Mouse (Mus musculus) liver, adult 2 months (tissue): ENCODE data around the gene Vmn1r195. TPM values are rescaled to one million over a fixed set of nuclear protein-coding genes. Genes with fewer than 3 reads are reported as not detected.

Source experiments
- DNase-seq: peaks from one replicate; pipeline ENCODE4 v3.0.0-alpha.2; 2011; ENCODE audit warnings: low read depth, low spot score; ENCODE audit errors: extremely low read depth
- H3K27ac ChIP-seq: fragments of 200-500 bp; replicated peaks from 2 replicates; pipeline ENCODE4 v1.5.1; 2012; ENCODE audit warnings: low read depth, mild to moderate bottlenecking, control low read depth, inconsistent platforms, low read length; ENCODE audit not compliant: insufficient read depth
- H3K27me3 ChIP-seq: fragments of 200-500 bp; 2 replicates; pipeline ENCODE4 v1.6.1; 2012; ENCODE audit warnings: mild to moderate bottlenecking, moderate library complexity, low read length, inconsistent platforms; ENCODE audit not compliant: control insufficient read depth, insufficient read depth
- H3K36me3 ChIP-seq: fragments of 200-500 bp; 2 replicates; pipeline ENCODE4 v1.6.1; 2012; ENCODE audit warnings: low read length, inconsistent platforms; ENCODE audit not compliant: control insufficient read depth, insufficient read depth
- H3K4me1 ChIP-seq: fragments of 200-500 bp; 2 replicates; pipeline ENCODE4 v1.6.1; 2011; ENCODE audit warnings: low read length; ENCODE audit not compliant: control insufficient read depth, insufficient read depth
- H3K4me3 ChIP-seq: fragments of 200-500 bp; 2 replicates; pipeline ENCODE4 v1.5.1; 2011; ENCODE audit warnings: low read depth, mild to moderate bottlenecking, control low read depth, low read length, moderate library complexity; ENCODE audit not compliant: insufficient read depth
- H3K79me2 ChIP-seq: fragments of 200-500 bp; 2 replicates; pipeline ENCODE4 v1.6.1; 2012; ENCODE audit warnings: inconsistent platforms, mild to moderate bottlenecking, low read length, moderate library complexity; ENCODE audit not compliant: control insufficient read depth, insufficient read depth
- H3K9ac ChIP-seq: fragments of 200-500 bp; 2 replicates; pipeline ENCODE4 v1.6.1; 2012; ENCODE audit warnings: low read depth, mild to moderate bottlenecking, control low read depth, inconsistent platforms, low read length
- CTCF ChIP-seq: fragments of 200-500 bp; IDR thresholded peaks from 2 replicates; pipeline ENCODE4 v1.5.1; 2011; ENCODE audit warnings: low read depth, low read length, control low read depth
- POLR2A ChIP-seq: fragments of 200-500 bp; IDR thresholded peaks from 2 replicates; pipeline ENCODE4 v1.6.1; 2011; ENCODE audit warnings: low read length, control low read depth; ENCODE audit not compliant: insufficient read depth; ENCODE audit errors: extremely low read depth
- WGBS: fragments of 180-500 bp; shearing (Covaris S2); methylation state at CpG from one replicate; pipeline ENCODE4 v1.1.7; 2018; 5-methylcytosine and 5-hydroxymethylcytosine counted together
- polyA plus RNA-seq: library from polyadenylated mRNA; depleted of rRNA; stranded (reverse); fragments of >200 nt; gene quantifications from 2 replicates; pipeline ENCODE4 v1.2.3, GENCODE M21; 2012; rRNA removed
- total RNA-seq: library from RNA; depleted of rRNA; stranded (reverse); fragments of >200 nt; gene quantifications from 2 replicates; pipeline ENCODE4 v1.2.3, GENCODE M21; 2014; rRNA removed

Vmn1r195 gene
- total and polyA plus RNA-seq, 2 experiments = not detected

DNA sequence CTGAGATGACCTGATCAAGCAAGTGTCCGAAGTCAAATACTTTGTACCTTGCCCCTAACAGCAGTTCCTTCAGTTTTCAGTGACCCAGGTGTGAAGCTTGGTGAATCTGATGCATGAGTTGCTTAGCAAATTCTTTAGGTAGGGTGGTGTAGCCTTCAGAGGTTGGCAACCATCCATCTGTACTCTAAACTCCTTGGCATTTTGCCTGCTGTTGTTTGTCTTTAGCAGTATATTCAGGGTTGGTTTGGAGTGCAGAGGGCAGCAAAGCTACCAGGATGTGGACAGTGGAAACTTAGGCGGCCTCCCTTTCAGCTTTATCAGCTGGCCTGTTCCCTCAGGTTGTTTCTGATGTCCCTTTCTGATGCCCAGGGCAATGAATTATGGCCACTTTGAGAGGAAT, 45.0 kb downstream of the Vmn1r195 start:
- H3K27ac ChIP-seq = no peak overlapping the region
- no peak for DNase-seq
- H3K27me3 ChIP-seq = no peaks in the 10 kb centered on the region
- no peak overlapping the region for H3K4me3 ChIP-seq
- H3K79me2 ChIP-seq = no peaks in the 10 kb centered on the region
- H3K4me1 ChIP-seq = no peaks in the 10 kb centered on the region
- WGBS = 52% methylated on average over 2 of the region's 2 CpGs
- H3K9ac ChIP-seq = no peak overlapping the region
- H3K36me3 ChIP-seq = no peaks in the 10 kb centered on the region
- no peak for TF ChIP-seq POLR2A
- no peak for TF ChIP-seq CTCF

DNA sequence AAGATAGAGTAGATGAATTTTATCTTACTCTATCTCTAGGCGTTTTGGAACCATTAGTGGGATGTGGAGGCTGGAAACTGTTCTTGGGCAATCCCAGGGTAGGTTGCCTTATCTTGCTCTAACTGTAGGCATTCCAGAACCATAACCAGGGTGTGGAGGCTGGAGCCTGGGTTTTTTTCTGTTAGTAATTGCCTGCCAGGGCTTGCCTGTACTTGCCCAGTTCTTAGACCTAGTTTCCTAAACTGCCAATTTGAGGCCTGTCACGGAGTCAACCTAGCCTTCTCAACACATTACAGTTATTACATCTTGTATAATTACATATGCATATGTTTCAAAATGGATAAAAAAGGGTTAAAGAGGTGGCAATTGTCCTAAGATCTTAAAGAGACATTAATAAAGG, 47.0 kb downstream of the Vmn1r195 start:
- H3K79me2 ChIP-seq = no peaks in the 10 kb centered on the region
- no peaks in the 10 kb centered on the region for H3K36me3 ChIP-seq
- H3K27me3 ChIP-seq = no peaks in the 10 kb centered on the region
- no peak overlapping the region for H3K4me3 ChIP-seq
- DNase-seq = no peak
- TF ChIP-seq POLR2A (no peak), CTCF (no peak)
- H3K27ac ChIP-seq = no peak overlapping the region
- H3K9ac ChIP-seq = no peak overlapping the region
- no peaks in the 10 kb centered on the region for H3K4me1 ChIP-seq
- WGBS = 85% methylated on average over 2 of the region's 2 CpGs

DNA sequence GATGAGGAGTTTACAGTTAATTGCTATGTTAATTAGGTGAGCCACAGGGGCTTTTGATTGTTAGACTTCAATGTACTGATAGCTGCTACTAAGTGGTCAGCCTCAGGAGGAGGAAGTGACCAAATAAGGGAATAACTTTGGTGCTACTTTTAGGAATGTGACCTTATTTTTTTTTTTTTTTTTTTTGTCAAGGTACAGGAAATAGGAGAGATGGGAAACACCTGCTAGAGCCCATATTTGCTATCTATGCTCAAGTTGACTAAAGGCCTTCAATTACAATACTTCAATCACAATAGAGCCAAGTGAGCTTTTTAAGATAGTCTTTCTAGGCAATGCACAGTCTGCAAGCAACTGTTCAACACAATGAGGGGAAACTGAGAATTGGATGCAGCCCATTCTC, 49.8 kb downstream of the Vmn1r195 start:
- no peaks in the 10 kb centered on the region for H3K79me2 ChIP-seq
- H3K27ac ChIP-seq = no peak overlapping the region
- no peaks in the 10 kb centered on the region for H3K36me3 ChIP-seq
- TF ChIP-seq POLR2A (no peak), CTCF (no peak)
- H3K9ac ChIP-seq = no peak overlapping the region
- no peak for DNase-seq
- no peaks in the 10 kb centered on the region for H3K27me3 ChIP-seq
- no peak overlapping the region for H3K4me3 ChIP-seq
- H3K4me1 ChIP-seq = no peaks in the 10 kb centered on the region

DNA sequence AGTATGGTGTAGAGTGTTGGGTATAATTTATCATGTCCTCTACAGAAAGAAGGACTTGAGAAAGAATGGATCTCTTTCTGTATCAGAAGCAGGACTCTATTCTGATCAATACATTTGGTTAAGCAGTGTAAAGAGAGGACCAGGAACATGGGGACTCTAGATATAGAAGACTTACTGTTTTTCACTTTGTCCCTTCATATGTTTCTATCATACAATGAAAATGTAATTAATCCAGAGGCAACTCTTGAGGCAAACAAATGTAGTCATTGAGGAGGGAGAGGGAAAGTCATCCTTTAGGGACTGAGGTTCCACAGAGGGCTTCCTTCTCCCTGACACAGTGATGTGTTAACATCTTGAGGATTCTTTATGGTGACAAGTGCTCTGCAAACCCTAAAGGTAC, 54.0 kb downstream of the Vmn1r195 start, which contains the start of gene Vmn1r197:
Gene Vmn1r197 (plus strand): TSS at position 301 of the 400 bp plus-strand sequence.
- no peak within 1 kb of the TSS for H3K9ac ChIP-seq
- no peaks in the 10 kb centered on the region for H3K36me3 ChIP-seq
- no peak for DNase-seq
- H3K27ac ChIP-seq = no peak within 1 kb of the TSS
- H3K79me2 ChIP-seq = no peaks in the 10 kb centered on the region
- no peaks in the 10 kb centered on the region for H3K4me1 ChIP-seq
- no peaks in the 10 kb centered on the region for H3K27me3 ChIP-seq
- H3K4me3 ChIP-seq = no peak within 1 kb of the TSS
- TF ChIP-seq CTCF (no peak), POLR2A (no peak)

Other genes with a start within 250 kb of the Vmn1r195 start
- 1.8 and 2.6 TPM in 2 replicates for gene Hist1h2ah, start 235.0 kb upstream of the Vmn1r195 start, total RNA-seq
- not detected in 2 replicates for gene Hist1h2ah, start 235.0 kb upstream of the Vmn1r195 start, polyA plus RNA-seq
- 15.6 and 28.1 TPM in 2 replicates for gene Hist1h2bk, start 234.7 kb upstream of the Vmn1r195 start, total RNA-seq
- 0.46 and 0.48 TPM in 2 replicates for gene Hist1h2bk, start 234.7 kb upstream of the Vmn1r195 start, polyA plus RNA-seq
- gene Hist1h4i, start 229.2 kb upstream of the Vmn1r195 start, total RNA-seq = 6.8 and 9.2 TPM in 2 replicates
- gene Hist1h4i, start 229.2 kb upstream of the Vmn1r195 start, polyA plus RNA-seq = 5.2 and 12.3 TPM in 2 replicates
- 11.1 and 22.4 TPM in 2 replicates for gene Hist1h2ag, start 227.6 kb upstream of the Vmn1r195 start, total RNA-seq
- gene Hist1h2ag, start 227.6 kb upstream of the Vmn1r195 start, polyA plus RNA-seq = 0.55 TPM in 1 of 2 replicates, not detected in the other
- 10.7 and 16.8 TPM in 2 replicates for gene Hist1h2bj, start 227.3 kb upstream of the Vmn1r195 start, total RNA-seq
- gene Hist1h2bj, start 227.3 kb upstream of the Vmn1r195 start, polyA plus RNA-seq = 0.29 TPM in 1 of 2 replicates, not detected in the other
- not detected in 2 replicates for gene Vmn1r188, start 186.1 kb upstream of the Vmn1r195 start, total RNA-seq
- not detected in 2 replicates for gene Vmn1r188, start 186.1 kb upstream of the Vmn1r195 start, polyA plus RNA-seq
- not detected in 2 replicates for gene Vmn1r189, start 164.7 kb upstream of the Vmn1r195 start, total RNA-seq
- gene Vmn1r189, start 164.7 kb upstream of the Vmn1r195 start, polyA plus RNA-seq = not detected in 2 replicates
- gene Vmn1r191, start 86.6 kb upstream of the Vmn1r195 start, total RNA-seq = not detected in 2 replicates
- not detected in 2 replicates for gene Vmn1r191, start 86.6 kb upstream of the Vmn1r195 start, polyA plus RNA-seq
- not detected in 2 replicates for gene Vmn1r192, start 79.4 kb upstream of the Vmn1r195 start, total RNA-seq
- gene Vmn1r192, start 79.4 kb upstream of the Vmn1r195 start, polyA plus RNA-seq = not detected in 2 replicates
- gene Vmn1r193, start 47.4 kb upstream of the Vmn1r195 start, total RNA-seq = not detected in 2 replicates
- not detected in 2 replicates for gene Vmn1r193, start 47.4 kb upstream of the Vmn1r195 start, polyA plus RNA-seq
- gene Vmn1r194, start 26.3 kb upstream of the Vmn1r195 start, total RNA-seq = not detected in 2 replicates
- gene Vmn1r194, start 26.3 kb upstream of the Vmn1r195 start, polyA plus RNA-seq = not detected in 2 replicates
- not detected in 2 replicates for gene Vmn1r196, start 19.4 kb downstream of the Vmn1r195 start, total RNA-seq
- not detected in 2 replicates for gene Vmn1r196, start 19.4 kb downstream of the Vmn1r195 start, polyA plus RNA-seq
- gene Vmn1r197, start 54.1 kb downstream of the Vmn1r195 start, total RNA-seq = not detected in 2 replicates
- gene Vmn1r197, start 54.1 kb downstream of the Vmn1r195 start, polyA plus RNA-seq = not detected in 2 replicates
- not detected in 2 replicates for gene Vmn1r198, start 79.8 kb downstream of the Vmn1r195 start, total RNA-seq
- not detected in 2 replicates for gene Vmn1r198, start 79.8 kb downstream of the Vmn1r195 start, polyA plus RNA-seq
- gene Vmn1r199, start 109.3 kb downstream of the Vmn1r195 start, total RNA-seq = not detected in 2 replicates
- not detected in 2 replicates for gene Vmn1r199, start 109.3 kb downstream of the Vmn1r195 start, polyA plus RNA-seq
- gene Vmn1r200, start 119.9 kb downstream of the Vmn1r195 start, total RNA-seq = not detected in 2 replicates
- not detected in 2 replicates for gene Vmn1r200, start 119.9 kb downstream of the Vmn1r195 start, polyA plus RNA-seq
- gene Vmn1r201, start 201.4 kb downstream of the Vmn1r195 start, total RNA-seq = not detected in 2 replicates
- gene Vmn1r201, start 201.4 kb downstream of the Vmn1r195 start, polyA plus RNA-seq = not detected in 2 replicates
- gene Vmn1r202, start 234.9 kb downstream of the Vmn1r195 start, total RNA-seq = not detected in 2 replicates
- not detected in 2 replicates for gene Vmn1r202, start 234.9 kb downstream of the Vmn1r195 start, polyA plus RNA-seq
- not detected in 2 replicates for gene Vmn1r203, start 247.6 kb downstream of the Vmn1r195 start, total RNA-seq
- gene Vmn1r203, start 247.6 kb downstream of the Vmn1r195 start, polyA plus RNA-seq = not detected in 2 replicates